Mouse (Mus musculus) adipocyte (in vitro differentiated cells): Measurements from ENCODE around the gene Nfkb2.

Source experiments
- DNase-seq: peaks from one replicate; pipeline ENCODE4 v3.0.0-alpha.2; 2016; ENCODE audit warnings: low spot score

Nfkb2 gene

GRCm38 (mm10) chr19:46308706-46309435 is 4.8 kb downstream of the Nfkb2 start:
- no peak for DNase-seq

- no peak for DNase-seq
These were observed 5.7 kb downstream of the Nfkb2 start for GRCm38 (mm10) chr19:46309651-46310305.

GRCm38 (mm10) chr19:46310312-46310865 is 6.3 kb downstream of the Nfkb2 start:
- no peak for DNase-seq

GRCm38 (mm10) chr19:46311341-46311740 is 7.2 kb downstream of the Nfkb2 start:
- DNase-seq: no peak

- no peak for DNase-seq
These were observed 8.4 kb downstream of the Nfkb2 start for GRCm38 (mm10) chr19:46312566-46312965.

- no peak for DNase-seq
These were observed 9.0 kb downstream of the Nfkb2 start for GRCm38 (mm10) chr19:46313116-46313515.

GRCm38 (mm10) chr19:46313591-46313990 is 9.5 kb downstream of the Nfkb2 start:
- DNase-seq: no peak

GRCm38 (mm10) chr19:46314151-46314601 is 10.1 kb downstream of the Nfkb2 start:
- DNase-seq: no peak

GRCm38 (mm10) chr19:46314872-46315742 is 11.0 kb downstream of the Nfkb2 start:
- DNase-seq: no peak

- DNase-seq: no peak
These were observed 11.9 kb downstream of the Nfkb2 start for GRCm38 (mm10) chr19:46315752-46316610.

- DNase-seq: no peak
These were observed 12.9 kb downstream of the Nfkb2 start for GRCm38 (mm10) chr19:46316846-46317545.

GRCm38 (mm10) chr19:46317546-46317885 is 13.4 kb downstream of the Nfkb2 start:
- DNase-seq: no peak

- DNase-seq: no peak
These were observed 13.9 kb downstream of the Nfkb2 start for GRCm38 (mm10) chr19:46318031-46318471.

- DNase-seq: peak; percentile 87
These were observed 14.7 kb downstream of the Nfkb2 start for GRCm38 (mm10) chr19:46318586-46319378.

GRCm38 (mm10) chr19:46320076-46320785 is 16.1 kb downstream of the Nfkb2 start:
- no peak for DNase-seq

GRCm38 (mm10) chr19:46321101-46321943 is 17.2 kb downstream of the Nfkb2 start:
- no peak for DNase-seq

GRCm38 (mm10) chr19:46322144-46322995 is 18.2 kb downstream of the Nfkb2 start:
- DNase-seq: no peak
